Mouse (Mus musculus) forebrain, embryonic 15.5 days (tissue): ENCODE data around the gene Lmod2. TPM values are rescaled to one million over a fixed set of nuclear protein-coding genes. Genes with fewer than 3 reads are reported as not detected.

Source experiments
- ATAC-seq: fragments of 200-750 bp; cut with Nextera tagmentation; replicated peaks from 2 replicates; pipeline ENCODE4 v1.8.0; 2017; ENCODE audit warnings: mild to moderate bottlenecking, moderate TSS enrichment, moderate library complexity
- H3K27ac ChIP-seq: fragments of 300-500 bp; sonication (generic); replicated peaks from 2 replicates; pipeline ENCODE4 v1.5.1; 2015; ENCODE audit warnings: mild to moderate bottlenecking, inconsistent platforms
- H3K27me3 ChIP-seq: fragments of 300-500 bp; sonication (generic); 2 replicates; pipeline ENCODE4 v1.6.1; 2015; ENCODE audit warnings: inconsistent platforms
- H3K36me3 ChIP-seq: fragments of 300-500 bp; sonication (generic); 2 replicates; pipeline ENCODE4 v1.6.1; 2015; ENCODE audit warnings: mild to moderate bottlenecking, inconsistent platforms
- H3K4me1 ChIP-seq: fragments of 300-500 bp; sonication (generic); 2 replicates; pipeline ENCODE4 v1.6.1; 2015; ENCODE audit warnings: inconsistent platforms
- H3K4me2 ChIP-seq: fragments of 300-500 bp; sonication (generic); replicated peaks from 2 replicates; pipeline ENCODE4 v1.6.1; 2015; ENCODE audit warnings: mild to moderate bottlenecking, inconsistent platforms
- H3K4me3 ChIP-seq: fragments of 300-500 bp; sonication (generic); 2 replicates; pipeline ENCODE4 v1.5.1; 2015; ENCODE audit warnings: mild to moderate bottlenecking, inconsistent platforms
- H3K9ac ChIP-seq: fragments of 300-500 bp; sonication (generic); replicated peaks from 2 replicates; pipeline ENCODE4 v1.6.1; 2015; ENCODE audit warnings: mild to moderate bottlenecking, inconsistent platforms
- H3K9me3 ChIP-seq: fragments of 300-500 bp; sonication (generic); 2 replicates; pipeline ENCODE4 v1.6.1; 2016; ENCODE audit warnings: inconsistent platforms
- WGBS: fragments of 180-500 bp; shearing (Covaris S2); methylation state at CpG from one replicate; pipeline ENCODE4 v1.1.7; 2015; ENCODE audit warnings: mixed read lengths; 5-methylcytosine and 5-hydroxymethylcytosine counted together
- polyA plus RNA-seq: library from polyadenylated mRNA; unstranded; fragments of >200 nt; fragmentation: Nextera tagmentation; extraction: Ambion mirVana; gene quantifications from 2 replicates; pipeline ENCODE4 v1.2.1, GENCODE M21; 2015

The Lmod2 gene
- polyA plus RNA-seq, 1 experiment from 2014 or later = not detected

- H3K4me2 ChIP-seq = no peak overlapping the region
- H3K9ac ChIP-seq = no peak overlapping the region
- H3K27me3 ChIP-seq = no peaks in the 10 kb centered on the region
- H3K4me1 ChIP-seq = no peaks in the 10 kb centered on the region
- 95% methylated on average over 7 of the region's 7 CpGs for WGBS
- no peak overlapping the region for H3K4me3 ChIP-seq
- no peak for ATAC-seq
- no peaks in the 10 kb centered on the region for H3K36me3 ChIP-seq
- H3K27ac ChIP-seq = no peak overlapping the region
- no peaks in the 10 kb centered on the region for H3K9me3 ChIP-seq
These were observed 6.7 kb downstream of the Lmod2 start for GRCm38 (mm10) chr6:24604289-24604688.

- Histone ChIP-seq H3K9ac (no peak overlapping the region), H3K27ac (no peak overlapping the region), H3K27me3 (no peaks in the 10 kb centered on the region), H3K4me3 (no peak overlapping the region), H3K4me2 (no peak overlapping the region), H3K36me3 (no peaks in the 10 kb centered on the region), H3K9me3 (no peaks in the 10 kb centered on the region), H3K4me1 (no peaks in the 10 kb centered on the region)
- 93% methylated on average over 8 of the region's 8 CpGs for WGBS
- no peak for ATAC-seq
These were observed 8.1 kb downstream of the Lmod2 start for GRCm38 (mm10) chr6:24605631-24606030.

GRCm38 (mm10) chr6:24606512-24606911 lies 8.9 kb downstream of the Lmod2 start:
- H3K4me1 ChIP-seq = no peaks in the 10 kb centered on the region
- no peaks in the 10 kb centered on the region for H3K36me3 ChIP-seq
- H3K9ac ChIP-seq = no peak overlapping the region
- WGBS = 83% methylated on average over 10 of the region's 10 CpGs
- H3K27ac ChIP-seq = no peak overlapping the region
- ATAC-seq = no peak
- no peaks in the 10 kb centered on the region for H3K9me3 ChIP-seq
- no peak overlapping the region for H3K4me2 ChIP-seq
- H3K27me3 ChIP-seq = no peaks in the 10 kb centered on the region
- H3K4me3 ChIP-seq = no peak overlapping the region

GRCm38 (mm10) chr6:24607531-24607930 lies 10.0 kb downstream of the Lmod2 start:
- no peaks in the 10 kb centered on the region for H3K9me3 ChIP-seq
- no peak overlapping the region for H3K4me2 ChIP-seq
- no peak overlapping the region for H3K27ac ChIP-seq
- H3K4me3 ChIP-seq = no peak overlapping the region
- no peaks in the 10 kb centered on the region for H3K4me1 ChIP-seq
- WGBS = 91% methylated on average over 15 of the region's 15 CpGs
- no peaks in the 10 kb centered on the region for H3K36me3 ChIP-seq
- ATAC-seq = no peak
- no peaks in the 10 kb centered on the region for H3K27me3 ChIP-seq
- no peak overlapping the region for H3K9ac ChIP-seq

- H3K27ac ChIP-seq = no peak overlapping the region
- no peak for ATAC-seq
- H3K4me3 ChIP-seq = no peak overlapping the region
- no peaks in the 10 kb centered on the region for H3K27me3 ChIP-seq
- no peaks in the 10 kb centered on the region; the same call in 1 of the 2 replicates for H3K36me3 ChIP-seq
- 81% methylated on average over 4 of the region's 4 CpGs for WGBS
- H3K4me1 ChIP-seq = no peaks in the 10 kb centered on the region
- H3K9me3 ChIP-seq = no peaks in the 10 kb centered on the region
- no peak overlapping the region for H3K4me2 ChIP-seq
- no peak overlapping the region for H3K9ac ChIP-seq
These were observed 10.6 kb downstream of the Lmod2 start for GRCm38 (mm10) chr6:24608129-24608528.

GRCm38 (mm10) chr6:24608682-24609081 lies 11.1 kb downstream of the Lmod2 start:
- no peaks in the 10 kb centered on the region for H3K4me1 ChIP-seq
- no peak overlapping the region for H3K9ac ChIP-seq
- H3K36me3 ChIP-seq = peaks cover 5% of the 10 kb centered on the region
- no peak for ATAC-seq
- H3K27ac ChIP-seq = no peak overlapping the region
- H3K4me2 ChIP-seq = no peak overlapping the region
- 89% methylated on average over 3 of the region's 3 CpGs for WGBS
- no peaks in the 10 kb centered on the region for H3K27me3 ChIP-seq
- no peaks in the 10 kb centered on the region for H3K9me3 ChIP-seq
- H3K4me3 ChIP-seq = no peak overlapping the region

- H3K4me3 ChIP-seq = no peak overlapping the region
- ATAC-seq = no peak
- H3K27ac ChIP-seq = no peak overlapping the region
- no peaks in the 10 kb centered on the region for H3K9me3 ChIP-seq
- no peak overlapping the region for H3K4me2 ChIP-seq
- 75% methylated on average over 4 of the region's 4 CpGs for WGBS
- H3K9ac ChIP-seq = no peak overlapping the region
- H3K4me1 ChIP-seq = no peaks in the 10 kb centered on the region
- H3K27me3 ChIP-seq = no peaks in the 10 kb centered on the region
- peaks cover 11% of the 10 kb centered on the region for H3K36me3 ChIP-seq
These were observed 12.0 kb downstream of the Lmod2 start for GRCm38 (mm10) chr6:24609531-24609930.

GRCm38 (mm10) chr6:24610358-24610757 lies 12.8 kb downstream of the Lmod2 start:
- no peaks in the 10 kb centered on the region for H3K27me3 ChIP-seq
- no peaks in the 10 kb centered on the region for H3K9me3 ChIP-seq
- WGBS = 91% methylated on average over 4 of the region's 4 CpGs
- no peak for ATAC-seq
- H3K9ac ChIP-seq = no peak overlapping the region
- peaks cover 18% of the 10 kb centered on the region for H3K36me3 ChIP-seq
- no peak overlapping the region for H3K4me3 ChIP-seq
- H3K4me2 ChIP-seq = no peak overlapping the region
- H3K27ac ChIP-seq = no peak overlapping the region
- H3K4me1 ChIP-seq = no peaks in the 10 kb centered on the region

GRCm38 (mm10) chr6:24612074-24612755 lies 14.7 kb downstream of the Lmod2 start:
- H3K4me1 ChIP-seq = no peaks in the 10 kb centered on the region
- no peak for ATAC-seq
- H3K27me3 ChIP-seq = no peaks in the 10 kb centered on the region
- H3K27ac ChIP-seq = no peak overlapping the region
- H3K4me2 ChIP-seq = no peak overlapping the region
- no peak overlapping the region for H3K9ac ChIP-seq
- WGBS = 84% methylated on average over 7 of the region's 7 CpGs
- H3K36me3 ChIP-seq = peaks cover 30% of the 10 kb centered on the region
- H3K9me3 ChIP-seq = no peaks in the 10 kb centered on the region
- H3K4me3 ChIP-seq = no peak overlapping the region

- Histone ChIP-seq H3K27ac (no peak overlapping the region), H3K4me1 (no peaks in the 10 kb centered on the region), H3K4me2 (no peak overlapping the region), H3K9me3 (no peaks in the 10 kb centered on the region), H3K27me3 (no peaks in the 10 kb centered on the region), H3K36me3 (peaks cover 40% of the 10 kb centered on the region), H3K4me3 (no peak overlapping the region), H3K9ac (no peak overlapping the region)
- WGBS = 97% methylated on average over 6 of the region's 6 CpGs
- no peak for ATAC-seq
These were observed 15.8 kb downstream of the Lmod2 start for GRCm38 (mm10) chr6:24613346-24613745.

- Histone ChIP-seq H3K4me1 (no peaks in the 10 kb centered on the region), H3K27ac (no peak overlapping the region), H3K9me3 (no peaks in the 10 kb centered on the region), H3K36me3 (peaks cover 40% of the 10 kb centered on the region), H3K4me2 (no peak overlapping the region), H3K4me3 (no peak overlapping the region), H3K9ac (no peak overlapping the region), H3K27me3 (no peaks in the 10 kb centered on the region)
- ATAC-seq = no peak
- 37% methylated on average over 4 of the region's 4 CpGs for WGBS
These were observed 16.4 kb downstream of the Lmod2 start for GRCm38 (mm10) chr6:24613918-24614317.

GRCm38 (mm10) chr6:24616746-24617145 lies 19.2 kb downstream of the Lmod2 start:
- 50% methylated on average over 4 of the region's 4 CpGs for WGBS

More at GRCm38 (mm10) chr6:24616746-24617145, 19.2 kb downstream of the Lmod2 start:
- ATAC-seq = no peak
- Histone ChIP-seq H3K4me1 (no peaks in the 10 kb centered on the region), H3K36me3 (peaks cover 46% of the 10 kb centered on the region), H3K27ac (no peak overlapping the region), H3K9ac (no peak overlapping the region), H3K4me3 (no peak overlapping the region), H3K27me3 (no peaks in the 10 kb centered on the region), H3K4me2 (no peak overlapping the region), H3K9me3 (no peaks in the 10 kb centered on the region)
